Mouse (Mus musculus): Measurements from ENCODE around the gene Gla.
A peak's percentile ranks its signal among the peaks of the same experiment; 100 is the strongest.

Gene Gla

DNA sequence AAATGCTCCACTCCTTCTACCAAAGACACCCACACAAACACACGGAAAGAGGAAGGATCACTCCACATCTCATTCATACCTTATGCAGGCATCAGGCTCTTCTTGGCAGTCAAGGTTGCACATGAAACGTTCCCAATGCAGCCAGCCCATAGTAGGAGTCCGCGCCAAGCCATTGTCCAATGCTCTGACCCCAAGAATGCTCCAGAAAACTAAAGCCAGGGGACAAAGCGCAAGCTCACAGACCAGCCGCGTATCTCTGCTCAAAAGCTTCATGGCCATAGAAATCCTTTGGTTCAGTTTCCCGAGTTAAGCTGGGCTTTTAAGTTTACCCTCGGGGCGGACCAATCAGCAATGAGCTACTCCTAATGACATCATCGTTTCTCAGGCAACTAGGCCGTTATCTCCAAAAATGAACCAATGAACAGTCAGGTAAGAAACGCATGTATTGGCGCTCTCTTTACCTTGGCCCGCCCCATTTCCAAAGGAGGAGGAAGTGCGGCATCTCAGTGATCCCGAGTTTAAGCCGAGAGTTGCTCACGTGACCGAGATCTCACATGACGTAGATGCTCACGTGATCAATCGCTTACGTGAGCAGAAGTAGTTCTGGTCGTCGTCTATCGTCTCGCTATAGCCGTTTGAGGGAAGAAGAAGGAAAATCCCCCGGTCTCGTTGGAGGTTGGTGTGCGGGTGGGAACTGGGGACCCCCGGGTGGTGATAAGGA lies at the start of gene Gla, which contains the start of gene Hnrnph2:
Gene Gla (minus strand): TSS at position 467 of the 721 bp plus-strand sequence.
Gene Hnrnph2 (plus strand): TSS at position 521 of the 721 bp plus-strand sequence.
- peak; percentile 98 for DNase-seq (ENCODE audit: low read depth, low spot score)

- DNase-seq (ENCODE audit: low read depth, low spot score), result peak; percentile 34
These were observed 47.2 kb upstream of the Gla start for GRCm38 (mm10) chrX:134648031-134648692.

DNA sequence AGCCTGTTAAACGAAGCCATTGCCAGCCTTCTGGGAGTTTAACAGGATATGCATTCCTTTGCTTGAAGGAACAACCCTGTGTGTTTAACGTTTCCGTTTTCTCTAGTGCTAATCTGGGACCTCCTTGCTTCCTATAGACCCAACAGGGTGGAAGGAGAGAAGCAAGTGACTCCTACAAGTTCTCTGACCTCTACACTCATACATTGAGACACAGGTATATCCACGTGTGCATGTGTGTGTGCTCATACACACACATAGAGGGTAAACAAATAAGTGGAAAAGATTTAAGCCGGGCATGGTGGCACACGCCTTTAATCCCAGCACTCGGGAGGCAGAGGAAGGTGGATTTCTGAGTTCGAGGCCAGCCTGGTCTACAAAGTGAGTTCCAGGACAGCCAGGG lies 46.5 kb upstream of the Gla start:
- no peak for DNase-seq (ENCODE audit: low read depth, low spot score)

DNA sequence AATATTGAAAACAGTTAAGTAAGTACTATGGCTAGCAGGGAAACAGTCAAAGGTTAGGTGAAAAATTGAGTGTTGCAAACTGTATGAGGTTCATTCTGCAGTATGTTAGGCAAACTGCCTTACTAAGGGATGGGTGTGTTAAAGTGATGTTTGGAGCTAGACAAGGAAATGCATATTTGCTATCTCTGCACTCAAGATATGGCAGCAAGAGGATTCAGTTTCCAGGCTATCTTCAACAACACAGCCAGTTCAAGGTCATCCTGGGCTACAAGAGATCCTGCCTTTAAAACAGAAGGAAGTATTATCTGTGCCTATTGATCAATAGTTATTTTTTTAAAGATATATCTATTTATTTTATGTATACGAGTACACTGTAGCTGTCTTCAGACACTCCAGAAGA lies 45.4 kb upstream of the Gla start:
- no peak for DNase-seq (ENCODE audit: low read depth, low spot score)

DNA sequence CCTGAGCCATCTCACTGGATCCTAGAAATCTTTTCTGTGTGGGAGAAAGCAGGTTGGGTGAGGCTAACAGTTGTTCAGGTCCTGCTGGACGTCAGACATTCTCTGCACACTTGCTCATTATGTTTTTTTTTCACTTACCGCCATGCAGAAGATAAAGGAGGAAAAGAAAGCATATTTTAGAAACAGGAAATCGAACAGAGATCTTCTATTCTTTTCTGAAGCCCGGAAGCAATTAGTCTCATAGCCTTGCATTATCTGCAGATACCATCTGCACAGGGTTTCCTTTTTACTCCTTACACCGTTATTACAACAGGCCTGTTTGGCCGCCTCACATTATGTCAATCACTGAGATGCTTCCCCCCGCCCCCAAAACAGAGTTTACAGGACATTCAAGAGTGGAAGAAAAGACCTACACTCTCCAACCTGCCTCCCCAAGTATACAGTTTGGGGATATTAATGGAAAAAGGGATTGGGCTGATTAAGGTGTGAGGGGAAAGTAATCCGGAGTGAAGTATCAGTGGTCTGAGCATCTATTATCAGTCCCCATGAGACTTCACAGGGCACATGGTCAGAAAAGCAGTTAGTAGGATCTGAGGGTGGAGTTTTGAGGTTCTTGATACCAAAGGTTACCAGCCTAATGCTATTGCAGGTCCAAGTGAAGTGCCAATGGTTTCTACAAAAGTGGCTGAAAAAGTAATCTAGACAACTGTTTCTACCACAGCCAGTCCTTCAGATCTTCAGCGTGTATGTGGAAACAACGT lies 40.3 kb upstream of the Gla start:
- no peak for DNase-seq (ENCODE audit: low read depth, low spot score)

- DNase-seq (ENCODE audit: low read depth, low spot score), result no peak
These were observed 34.9 kb upstream of the Gla start for GRCm38 (mm10) chrX:134635860-134636259.

DNA sequence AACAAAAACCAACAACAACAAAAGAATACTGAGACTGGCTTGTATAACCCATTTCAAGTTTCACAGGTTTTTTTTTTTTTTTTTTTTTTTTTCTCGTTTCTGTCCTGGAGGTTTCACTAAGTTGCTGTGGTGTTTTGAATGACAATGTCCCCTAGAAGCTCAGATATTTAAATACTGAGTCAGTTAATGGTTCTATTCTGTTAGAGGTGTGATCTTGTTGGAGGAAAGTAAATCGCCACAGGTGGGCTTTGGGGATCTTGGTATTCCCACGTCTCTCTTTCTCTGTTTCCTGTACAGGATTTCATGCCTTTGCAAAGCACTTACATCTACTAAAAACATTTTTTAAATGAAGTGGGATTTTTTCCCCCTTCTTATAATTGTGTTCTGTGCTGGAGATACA lies 34.2 kb upstream of the Gla start:
- no peak for DNase-seq (ENCODE audit: low read depth, low spot score)

DNA sequence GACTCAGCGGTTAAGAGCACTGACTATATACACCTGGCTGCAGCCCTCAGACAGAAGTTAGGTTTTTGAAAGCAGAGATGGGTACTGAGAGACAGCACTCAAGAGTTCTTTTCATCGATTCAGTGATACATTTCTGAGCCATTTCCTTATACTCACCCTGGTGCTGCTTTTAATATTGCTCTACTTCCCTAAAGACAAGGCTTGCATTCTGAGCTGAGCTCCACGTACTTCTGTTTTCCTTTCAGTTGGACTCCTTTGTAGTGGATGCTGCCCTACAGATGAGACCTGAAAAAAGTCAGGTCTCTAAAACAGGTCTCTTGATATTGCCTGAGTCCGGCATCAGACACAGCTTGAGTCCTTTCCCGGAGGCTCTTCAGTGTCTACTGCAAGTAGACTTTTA lies 31.8 kb upstream of the Gla start:
- no peak for DNase-seq (ENCODE audit: low read depth, low spot score)

- DNase-seq (ENCODE audit: low read depth, low spot score), result no peak
These were observed 27.3 kb upstream of the Gla start for GRCm38 (mm10) chrX:134628200-134628599.

DNA sequence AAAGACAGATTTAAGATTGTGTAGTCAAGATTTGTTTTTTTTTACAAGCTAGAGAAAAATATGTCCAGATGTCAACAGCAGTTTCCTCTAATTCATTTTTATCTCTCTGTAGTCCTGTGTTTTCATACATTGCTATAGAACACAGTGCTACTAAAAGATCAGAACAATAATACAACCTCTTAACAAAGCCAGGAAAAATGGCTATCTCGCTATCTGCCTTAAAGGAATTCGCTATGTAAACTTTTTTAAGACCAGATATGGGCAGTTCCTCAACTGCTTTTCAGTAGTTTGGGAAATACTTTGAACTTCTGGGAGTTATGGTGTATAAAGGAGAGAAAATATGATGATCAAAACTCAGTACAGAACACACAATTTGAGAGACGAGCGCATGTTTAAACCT lies 22.4 kb upstream of the Gla start:
- no peak for DNase-seq (ENCODE audit: low read depth, low spot score)

DNA sequence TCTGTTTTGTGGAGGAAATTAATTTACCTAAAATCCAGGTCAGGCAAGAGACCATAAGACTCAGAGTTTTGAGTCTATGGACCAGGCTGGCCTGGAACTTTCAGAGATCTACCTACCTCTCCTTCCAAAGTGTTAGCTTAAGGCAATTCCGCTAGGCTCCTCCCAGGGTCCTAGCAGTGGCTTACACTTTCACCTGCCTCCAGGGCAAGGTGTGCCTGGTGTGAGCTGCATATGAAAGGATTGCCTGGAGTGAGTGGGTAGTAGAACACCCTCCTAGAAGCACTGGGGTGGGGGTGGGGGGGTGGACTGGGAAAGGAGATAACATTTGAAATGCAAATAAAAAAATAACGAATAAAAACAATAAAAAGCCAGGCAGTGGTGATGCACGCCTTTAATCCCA lies 20.8 kb upstream of the Gla start:
- DNase-seq (ENCODE audit: low read depth, low spot score), result no peak

DNA sequence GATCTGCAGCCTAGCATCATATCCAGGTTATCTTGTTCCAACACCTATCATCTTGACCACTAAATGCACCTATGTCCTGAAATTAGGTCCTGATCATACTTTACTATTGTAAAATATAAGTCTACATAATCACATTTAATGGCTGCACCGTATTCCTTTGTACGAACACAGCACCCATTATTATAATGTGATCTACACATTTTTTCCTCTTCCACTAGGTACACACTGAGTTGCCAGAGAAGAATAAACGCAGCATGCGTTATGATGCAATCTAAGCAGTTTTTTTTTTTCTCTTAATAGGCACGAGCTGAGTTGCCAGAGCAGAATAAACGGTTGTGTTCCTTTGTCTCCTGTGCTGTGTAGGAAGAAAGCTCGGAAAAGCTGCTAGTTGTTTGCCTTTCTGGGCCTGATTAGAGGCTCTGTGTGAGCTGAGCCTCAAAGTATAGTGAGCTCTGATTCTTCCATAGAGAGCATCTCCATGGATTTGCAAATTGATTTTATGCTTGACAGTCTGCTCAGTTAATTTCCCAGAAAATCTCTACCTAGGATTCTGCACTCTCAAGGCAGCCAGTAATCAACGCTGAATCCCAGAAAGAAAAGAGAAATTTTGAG lies 19.4 kb upstream of the Gla start:
- DNase-seq (ENCODE audit: low read depth, low spot score), result no peak

- no peak for DNase-seq (ENCODE audit: low read depth, low spot score)
These were observed 18.8 kb upstream of the Gla start for GRCm38 (mm10) chrX:134619695-134620094.

DNA sequence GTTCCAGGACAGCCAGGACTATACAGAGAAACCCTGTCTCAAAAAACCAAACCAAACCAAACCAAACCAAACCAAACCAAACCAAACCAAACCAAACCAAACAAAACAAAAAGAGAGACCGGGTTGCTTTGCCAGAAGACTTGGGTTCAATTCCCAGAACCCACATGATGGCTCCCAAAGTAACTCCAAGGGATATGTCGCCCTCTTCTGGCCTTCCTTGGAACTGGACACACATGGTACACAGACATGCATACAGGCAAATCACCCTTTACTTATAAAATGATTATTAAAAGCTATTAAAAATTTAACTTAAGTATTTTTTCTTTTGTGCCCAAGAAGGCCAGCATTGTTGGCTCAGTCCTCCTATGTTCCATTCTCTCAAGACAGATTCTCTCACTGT lies 13.4 kb upstream of the Gla start:
- DNase-seq (ENCODE audit: low read depth, low spot score), result no peak

DNA sequence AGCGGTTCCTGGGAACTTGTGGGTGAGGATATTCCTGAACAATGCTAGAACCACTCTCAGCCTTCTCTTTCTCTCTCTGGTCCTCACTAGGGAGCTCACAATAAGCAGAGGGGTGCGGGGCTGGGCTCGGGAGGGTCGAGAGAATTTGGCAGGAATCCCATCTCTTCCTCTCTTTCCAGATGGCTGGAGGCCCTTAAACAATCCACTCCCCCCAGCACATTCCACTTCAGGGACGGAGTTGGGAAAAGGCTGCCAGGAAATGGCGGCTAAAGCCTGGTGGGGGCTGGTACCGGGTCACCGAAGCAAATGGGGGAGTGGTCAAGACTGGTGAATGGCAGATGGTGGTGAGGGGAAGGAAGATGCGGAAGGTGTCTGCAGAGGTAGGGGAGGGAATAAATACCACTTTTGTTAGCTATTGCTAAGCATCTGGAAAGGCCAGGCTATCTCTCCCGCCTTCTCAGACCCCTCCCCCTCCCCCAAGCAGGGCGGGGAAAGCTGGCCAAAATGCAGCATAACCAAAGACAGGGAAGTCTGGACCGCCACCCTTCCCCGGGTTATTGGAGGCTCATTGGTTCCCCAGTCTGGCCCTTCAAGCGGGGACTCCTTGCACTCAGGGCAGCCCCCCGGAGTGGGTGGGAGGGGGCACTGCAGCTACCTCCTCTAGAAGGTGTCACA lies 11.5 kb upstream of the Gla start:
- peak; percentile 15 for DNase-seq (ENCODE audit: low read depth, low spot score)

GRCm38 (mm10) chrX:134610984-134611383 lies 10.1 kb upstream of the Gla start:
- DNase-seq (ENCODE audit: low read depth, low spot score), result no peak

DNA sequence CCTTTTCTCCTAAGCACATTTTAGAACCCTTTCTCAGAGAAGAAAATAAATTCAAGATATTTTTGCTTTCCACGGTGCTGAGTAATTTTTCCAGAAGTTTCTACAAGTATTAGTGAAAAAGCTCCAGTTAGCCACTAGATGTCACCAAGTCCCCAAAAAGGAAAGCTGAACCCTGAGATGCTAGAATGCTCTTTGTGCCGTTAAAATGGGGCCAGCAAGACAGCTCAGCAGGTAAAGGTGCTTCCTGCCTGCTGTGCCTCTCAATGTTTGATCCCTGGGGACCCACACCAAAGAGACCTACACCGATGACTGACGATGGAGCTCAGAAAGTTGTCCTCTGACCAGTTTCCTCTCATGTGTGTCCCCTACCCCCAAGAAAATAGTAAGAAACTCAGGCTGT lies 8.5 kb upstream of the Gla start:
- DNase-seq (ENCODE audit: low read depth, low spot score), result no peak

- DNase-seq (ENCODE audit: low read depth, low spot score), result no peak
These were observed 625 bp upstream of the Gla start for GRCm38 (mm10) chrX:134601380-134602120.

DNA sequence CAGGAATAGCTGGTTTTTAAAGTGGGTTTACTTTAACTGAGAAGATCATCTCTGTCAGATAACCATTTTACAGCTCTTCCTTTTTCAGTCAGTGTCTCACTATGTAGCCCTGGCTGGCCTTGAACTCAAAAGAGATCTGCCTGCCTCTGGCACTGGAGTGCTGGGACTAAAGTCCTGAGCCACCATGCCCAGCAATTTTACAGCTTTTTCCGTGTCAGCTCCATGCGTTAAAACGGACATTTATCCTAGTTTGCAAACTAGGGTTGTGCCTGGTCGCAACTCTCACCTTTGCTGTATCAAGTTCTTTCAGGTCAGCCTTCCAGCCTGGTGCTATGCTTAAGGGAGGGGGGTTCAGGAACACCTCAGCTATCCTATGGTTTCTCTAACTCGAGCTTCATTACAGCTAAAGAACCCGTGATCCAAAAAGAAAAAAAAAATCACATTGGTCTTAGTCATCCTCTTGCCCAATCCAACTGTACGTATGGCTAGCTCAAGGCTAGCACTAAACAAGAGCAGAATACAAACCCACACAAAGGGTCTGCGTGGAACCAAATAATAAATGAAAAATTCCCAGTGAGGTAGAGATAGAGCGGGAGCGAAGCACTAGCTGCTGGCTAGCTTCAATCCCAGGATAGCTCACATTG lies 881 bp downstream of the Gla start:
- no peak for DNase-seq (ENCODE audit: low read depth, low spot score)

GRCm38 (mm10) chrX:134589836-134590235 lies 11.1 kb downstream of the Gla start:
- DNase-seq (ENCODE audit: low read depth, low spot score), result no peak
